Mouse (Mus musculus) naive thymus-derived CD4-positive, alpha-beta T cell, adult 2 months (primary cell): ENCODE measurements at regions not wholly inside any gene's neighbourhood (a gene's known extent, or its start where the extent isn't known, plus 50 kb on each side); places are given as distances from the start of the nearest gene placed in this dataset.

ENCODE experiments used
- DNase-seq: peaks from one replicate; pipeline ENCODE4 v3.0.0-alpha.2; 2011; ENCODE audit warnings: low read depth

GRCm38 (mm10) chr16:77236509-77237271 is 223.2 kb downstream of the Usp25 start:
- no peak for DNase-seq

- no peak for DNase-seq
Measured at GRCm38 (mm10) chr16:77236021-77236420, 222.5 kb downstream of the Usp25 start.

DNA sequence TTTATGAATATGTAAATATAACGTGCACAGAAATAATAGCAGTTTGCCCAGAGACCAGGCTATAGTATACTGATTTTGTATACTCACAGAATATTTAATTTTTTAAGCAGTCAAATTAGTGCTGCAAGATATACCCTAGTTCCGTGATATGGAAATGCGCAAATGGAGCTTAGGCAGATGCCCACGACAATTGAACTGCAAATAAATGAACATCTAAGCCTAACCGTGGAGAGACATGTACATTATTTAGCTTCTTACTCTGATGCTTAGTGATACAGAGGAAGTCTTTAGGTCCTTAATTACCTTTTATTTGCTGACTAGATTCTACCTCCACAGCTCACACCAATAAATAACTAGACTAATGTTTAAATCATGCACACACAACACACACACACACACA is 221.9 kb downstream of the Usp25 start:
- DNase-seq = no peak
